Mouse (Mus musculus) limb, embryonic 11.5 days (tissue): ENCODE results near the gene Hoxd10. TPM values are rescaled to one million over a fixed set of nuclear protein-coding genes. Genes with fewer than 3 reads are reported as not detected.
A peak's percentile ranks its signal among the peaks of the same experiment; 100 is the strongest.

Experiments used
- ATAC-seq: fragments of 200-750 bp; cut with Nextera tagmentation; 2 replicates; pipeline ENCODE4 v1.8.0; 2017; ENCODE audit warnings: low read depth; ENCODE audit not compliant: insufficient number of reproducible peaks, low FRiP score, low TSS enrichment
- DNase-seq: peaks from one replicate; pipeline ENCODE4 v3.0.0-alpha.2; 2015; ENCODE audit warnings: low spot score
- H3K27ac ChIP-seq: fragments of 300-500 bp; sonication (generic); replicated peaks from 2 replicates; pipeline ENCODE4 v1.5.1; 2014; ENCODE audit warnings: low read depth, mild to moderate bottlenecking, low read length
- H3K27me3 ChIP-seq: fragments of 300-500 bp; sonication (generic); 2 replicates; pipeline ENCODE4 v1.6.1; 2014; ENCODE audit warnings: mild to moderate bottlenecking, low read length, mixed read lengths; ENCODE audit not compliant: control insufficient read depth, insufficient read depth
- H3K36me3 ChIP-seq: fragments of 300-500 bp; sonication (generic); 2 replicates; pipeline ENCODE4 v1.6.1; 2014; ENCODE audit warnings: mild to moderate bottlenecking, low read length, moderate library complexity, mixed read lengths; ENCODE audit not compliant: control insufficient read depth, insufficient read depth
- H3K4me1 ChIP-seq: fragments of 300-500 bp; sonication (generic); 2 replicates; pipeline ENCODE4 v1.6.1; 2014; ENCODE audit warnings: low read length, mixed read lengths; ENCODE audit not compliant: control insufficient read depth, insufficient read depth
- H3K4me2 ChIP-seq: fragments of 300-500 bp; sonication (generic); 2 replicates; pipeline ENCODE4 v1.6.1; 2014; ENCODE audit warnings: low read depth, mild to moderate bottlenecking, moderate library complexity; ENCODE audit not compliant: severe bottlenecking
- H3K4me3 ChIP-seq: fragments of 300-500 bp; sonication (generic); 2 replicates; pipeline ENCODE4 v1.5.1; 2014; ENCODE audit warnings: low read depth, low read length
- H3K9ac ChIP-seq: fragments of 300-500 bp; sonication (generic); 2 replicates; pipeline ENCODE4 v1.6.1; 2014; ENCODE audit warnings: mild to moderate bottlenecking, low read length
- H3K9me3 ChIP-seq: fragments of 300-500 bp; sonication (generic); 2 replicates; pipeline ENCODE4 v1.6.1; 2016; ENCODE audit warnings: low read length; ENCODE audit not compliant: control insufficient read depth
- WGBS: fragments of 180-500 bp; shearing (Covaris S2); extraction: QIAGEN DNeasy Blood & Tissue Kit; methylation state at CpG from one replicate; pipeline ENCODE4 v1.1.7; 2014; 5-methylcytosine and 5-hydroxymethylcytosine counted together
- polyA plus RNA-seq: library from polyadenylated mRNA; unstranded; fragments of >200 nt; fragmentation: Nextera tagmentation; extraction: Ambion mirVana; gene quantifications from 2 replicates; pipeline ENCODE4 v1.2.1, GENCODE M21; 2014

Hoxd10 gene
- polyA plus RNA-seq, 1 experiment from 2014 or later = 52.0 TPM

- Histone ChIP-seq H3K27me3 (no peaks in the 10 kb centered on the region; the same call in 1 of the 2 replicates), H3K4me1 (peaks cover 42% of the 10 kb centered on the region), H3K27ac (peak overlapping the region; percentile 98), H3K36me3 (no peaks in the 10 kb centered on the region), H3K9ac (peak overlapping the region; percentile 97), H3K9me3 (no peaks in the 10 kb centered on the region), H3K4me2 (peak overlapping the region; percentile 93), H3K4me3 (peak overlapping the region; percentile 71)
- WGBS = 4% methylated on average over 23 of the region's 23 CpGs
- DNase-seq (peak; percentile 68), ATAC-seq (no peak)
Measured at GRCm38 (mm10) chr2:74699664-74700545, 8.2 kb downstream of the Hoxd10 start.

- ATAC-seq (no peak), DNase-seq (no peak)
- Histone ChIP-seq H3K4me1 (peaks cover 36% of the 10 kb centered on the region), H3K9ac (peak overlapping the region; percentile 97), H3K36me3 (no peaks in the 10 kb centered on the region), H3K4me2 (peak overlapping the region; percentile 93), H3K9me3 (no peaks in the 10 kb centered on the region), H3K27me3 (no peaks in the 10 kb centered on the region; the same call in 1 of the 2 replicates), H3K27ac (peak overlapping the region; percentile 98), H3K4me3 (peak overlapping the region; percentile 71)
- WGBS = 2% methylated on average over 22 of the region's 22 CpGs
Measured at GRCm38 (mm10) chr2:74700546-74701112, 8.9 kb downstream of the Hoxd10 start.

GRCm38 (mm10) chr2:74701949-74702819 lies 10.5 kb downstream of the Hoxd10 start:
- H3K27ac ChIP-seq = no peak overlapping the region
- peak overlapping the region; percentile 37 for H3K4me2 ChIP-seq
- no peaks in the 10 kb centered on the region for H3K27me3 ChIP-seq
- H3K9me3 ChIP-seq = no peaks in the 10 kb centered on the region
- ATAC-seq = no peak
- no peak overlapping the region for H3K9ac ChIP-seq
- no peak overlapping the region for H3K4me3 ChIP-seq
- DNase-seq = peak; percentile 92
- WGBS = 7% methylated on average over 17 of the region's 17 CpGs
- peaks cover 25% of the 10 kb centered on the region for H3K4me1 ChIP-seq
- no peaks in the 10 kb centered on the region for H3K36me3 ChIP-seq

GRCm38 (mm10) chr2:74702820-74703219 lies 11.1 kb downstream of the Hoxd10 start:
- Histone ChIP-seq H3K4me1 (peaks cover 24% of the 10 kb centered on the region), H3K27ac (no peak overlapping the region), H3K27me3 (no peaks in the 10 kb centered on the region), H3K36me3 (no peaks in the 10 kb centered on the region), H3K4me3 (no peak overlapping the region), H3K9me3 (no peaks in the 10 kb centered on the region), H3K4me2 (no peak overlapping the region), H3K9ac (no peak overlapping the region)
- 11% methylated on average over 6 of the region's 6 CpGs for WGBS
- ATAC-seq = no peak
- no peak for DNase-seq

- Histone ChIP-seq H3K9me3 (no peaks in the 10 kb centered on the region), H3K4me3 (no peak overlapping the region; the same call in 1 of the 2 replicates), H3K4me2 (peak overlapping the region; percentile 92; the same call in 1 of the 2 replicates), H3K36me3 (no peaks in the 10 kb centered on the region), H3K27ac (no peak overlapping the region), H3K9ac (no peak overlapping the region), H3K27me3 (no peaks in the 10 kb centered on the region), H3K4me1 (peaks cover 27% of the 10 kb centered on the region)
- WGBS = 3% methylated on average over 10 of the region's 10 CpGs
- DNase-seq = peak; percentile 49
- ATAC-seq = no peak
Measured at GRCm38 (mm10) chr2:74703317-74703716, 11.6 kb downstream of the Hoxd10 start.

GRCm38 (mm10) chr2:74703720-74704392 lies 12.1 kb downstream of the Hoxd10 start:
- Histone ChIP-seq H3K36me3 (no peaks in the 10 kb centered on the region), H3K9me3 (no peaks in the 10 kb centered on the region), H3K4me2 (peak overlapping the region; percentile 92), H3K9ac (peak overlapping the region; percentile 96), H3K4me3 (peak overlapping the region; percentile 55), H3K4me1 (peaks cover 33% of the 10 kb centered on the region), H3K27me3 (no peaks in the 10 kb centered on the region), H3K27ac (peak overlapping the region; percentile 99)
- DNase-seq (peak; percentile 66), ATAC-seq (no peak)
- WGBS = 1% methylated on average over 26 of the region's 26 CpGs

GRCm38 (mm10) chr2:74704393-74704998 lies 12.8 kb downstream of the Hoxd10 start, which contains the start of gene Hoxd8:
Gene Hoxd8, plus strand, starts transcription at chr2:74704615.
- Histone ChIP-seq H3K4me3 (peak within 1 kb of the TSS; percentile 55), H3K9me3 (no peaks in the 10 kb centered on the region), H3K36me3 (no peaks in the 10 kb centered on the region), H3K9ac (peak within 1 kb of the TSS; percentile 96), H3K4me2 (peak within 1 kb of the TSS; percentile 92), H3K27me3 (no peaks in the 10 kb centered on the region), H3K27ac (peak within 1 kb of the TSS; percentile 99), H3K4me1 (peaks cover 31% of the 10 kb centered on the region)
- 0 out of 2 replicates have a peak, but pooled peaks have one; percentile 18 for ATAC-seq
- DNase-seq = peak; percentile 88
- WGBS = under 1% methylated on average over 40 of the region's 52 CpGs
